Mouse (Mus musculus): Measurements from ENCODE around the gene Gmip. TPM values are rescaled to one million over a fixed set of nuclear protein-coding genes. Genes with fewer than 3 reads are reported as not detected.

Gene Gmip
- polyA plus RNA-seq, 1 experiment from 2014 or later, result 7.3 TPM

GRCm38 (mm10) chr8:69794901-69795300 lies 13.6 kb upstream of the Gmip start:
- 97% methylated on average over 6 of the region's 6 CpGs for WGBS
- Histone ChIP-seq H3K4me3 (ENCODE audit: control insufficient read depth in 1 of 2, insufficient read depth in 1 of 2, low read depth in 1 of 2, low read length in 2 of 2) (no peak overlapping the region), H3K4me2 (ENCODE audit: low read length) (no peak overlapping the region), H3K27ac (replicated peaks in 1 of 2; ENCODE audit: control insufficient read depth in 1 of 2, insufficient read depth in 1 of 2, low read depth in 2 of 2, low read length in 2 of 2) (no peak overlapping the region), H3K36me3 (ENCODE audit: control insufficient read depth, insufficient read depth, low read length) (peaks cover 66% of the 10 kb centered on the region), H3K9ac (ENCODE audit: low read length) (no peak overlapping the region), H3K27me3 (ENCODE audit: control insufficient read depth, insufficient read depth, low read length) (no peaks in the 10 kb centered on the region), H3K9me3 (ENCODE audit: control insufficient read depth, low read length) (no peaks in the 10 kb centered on the region), H3K4me1 (ENCODE audit: control insufficient read depth in 2 of 2, insufficient read depth in 2 of 2, low read length in 2 of 2) (peaks cover 4 to 17% of the 10 kb centered on the region in 2 experiments; a peak in 3 of 4 replicates)
- ATAC-seq (ENCODE audit: insufficient number of reproducible peaks, insufficient read depth, low FRiP score, low read depth), result no peak

- no peaks in the 10 kb centered on the region for H3K9me3 ChIP-seq (ENCODE audit: control insufficient read depth, low read length)
- H3K27ac ChIP-seq (replicated peaks in 1 of 2; ENCODE audit: control insufficient read depth in 1 of 2, insufficient read depth in 1 of 2, low read depth in 2 of 2, low read length in 2 of 2), result no peak overlapping the region
- H3K9ac ChIP-seq (ENCODE audit: low read length), result no peak overlapping the region
- H3K4me3 ChIP-seq (ENCODE audit: control insufficient read depth in 1 of 2, insufficient read depth in 1 of 2, low read depth in 1 of 2, low read length in 2 of 2), result no peak overlapping the region
- 94% methylated on average over 16 of the region's 16 CpGs for WGBS
- no peak for ATAC-seq (ENCODE audit: insufficient number of reproducible peaks, insufficient read depth, low FRiP score, low read depth)
- no peak overlapping the region for H3K4me2 ChIP-seq (ENCODE audit: low read length)
- no peaks in the 10 kb centered on the region for H3K27me3 ChIP-seq (ENCODE audit: control insufficient read depth, insufficient read depth, low read length)
- H3K36me3 ChIP-seq (ENCODE audit: control insufficient read depth, insufficient read depth, low read length), result peaks cover 86% of the 10 kb centered on the region
- peaks cover 2 to 13% of the 10 kb centered on the region in 2 experiments; a peak in 2 of 4 replicates for H3K4me1 ChIP-seq (ENCODE audit: control insufficient read depth in 2 of 2, insufficient read depth in 2 of 2, low read length in 2 of 2)
These were observed 11.6 kb upstream of the Gmip start for GRCm38 (mm10) chr8:69796721-69797345.

- H3K27me3 ChIP-seq (ENCODE audit: control insufficient read depth, insufficient read depth, low read length), result no peaks in the 10 kb centered on the region
- H3K4me3 ChIP-seq (ENCODE audit: control insufficient read depth in 1 of 2, insufficient read depth in 1 of 2, low read depth in 1 of 2, low read length in 2 of 2), result no peak overlapping the region
- 95% methylated on average over 10 of the region's 10 CpGs for WGBS
- ATAC-seq (ENCODE audit: insufficient number of reproducible peaks, insufficient read depth, low FRiP score, low read depth), result no peak
- H3K36me3 ChIP-seq (ENCODE audit: control insufficient read depth, insufficient read depth, low read length), result peaks cover 94% of the 10 kb centered on the region
- H3K4me1 ChIP-seq (ENCODE audit: control insufficient read depth in 2 of 2, insufficient read depth in 2 of 2, low read length in 2 of 2), result peaks cover 0 to 5% of the 10 kb centered on the region in 2 experiments; a peak in 1 of 4 replicates
- H3K9me3 ChIP-seq (ENCODE audit: control insufficient read depth, low read length), result no peaks in the 10 kb centered on the region
- H3K27ac ChIP-seq (replicated peaks in 1 of 2; ENCODE audit: control insufficient read depth in 1 of 2, insufficient read depth in 1 of 2, low read depth in 2 of 2, low read length in 2 of 2), result no peak overlapping the region
- H3K4me2 ChIP-seq (ENCODE audit: low read length), result no peak overlapping the region
- no peak overlapping the region for H3K9ac ChIP-seq (ENCODE audit: low read length)
These were observed 10.8 kb upstream of the Gmip start for GRCm38 (mm10) chr8:69797661-69798060.

- Histone ChIP-seq H3K9me3 (ENCODE audit: control insufficient read depth, low read length) (no peaks in the 10 kb centered on the region), H3K4me1 (ENCODE audit: control insufficient read depth in 2 of 2, insufficient read depth in 2 of 2, low read length in 2 of 2) (no peaks in the 10 kb centered on the region), H3K9ac (ENCODE audit: low read length) (no peak overlapping the region), H3K4me2 (ENCODE audit: low read length) (no peak overlapping the region), H3K4me3 (ENCODE audit: control insufficient read depth in 1 of 2, insufficient read depth in 1 of 2, low read depth in 1 of 2, low read length in 2 of 2) (no peak overlapping the region), H3K27me3 (ENCODE audit: control insufficient read depth, insufficient read depth, low read length) (no peaks in the 10 kb centered on the region), H3K27ac (replicated peaks in 1 of 2; ENCODE audit: control insufficient read depth in 1 of 2, insufficient read depth in 1 of 2, low read depth in 2 of 2, low read length in 2 of 2) (no peak overlapping the region), H3K36me3 (ENCODE audit: control insufficient read depth, insufficient read depth, low read length) (peaks cover 100% of the 10 kb centered on the region)
- no peak for ATAC-seq (ENCODE audit: insufficient number of reproducible peaks, insufficient read depth, low FRiP score, low read depth)
- 90% methylated on average over 8 of the region's 8 CpGs for WGBS
These were observed 9.2 kb upstream of the Gmip start for GRCm38 (mm10) chr8:69799261-69799660.

GRCm38 (mm10) chr8:69799946-69800345 lies 8.5 kb upstream of the Gmip start:
- no peaks in the 10 kb centered on the region for H3K27me3 ChIP-seq (ENCODE audit: control insufficient read depth, insufficient read depth, low read length)
- no peaks in the 10 kb centered on the region for H3K4me1 ChIP-seq (ENCODE audit: control insufficient read depth in 2 of 2, insufficient read depth in 2 of 2, low read length in 2 of 2)
- 92% methylated on average over 5 of the region's 5 CpGs for WGBS
- no peak overlapping the region for H3K9ac ChIP-seq (ENCODE audit: low read length)
- H3K9me3 ChIP-seq (ENCODE audit: control insufficient read depth, low read length), result no peaks in the 10 kb centered on the region
- H3K4me3 ChIP-seq (ENCODE audit: control insufficient read depth in 1 of 2, insufficient read depth in 1 of 2, low read depth in 1 of 2, low read length in 2 of 2), result no peak overlapping the region
- H3K36me3 ChIP-seq (ENCODE audit: control insufficient read depth, insufficient read depth, low read length), result peaks cover 99% of the 10 kb centered on the region
- no peak overlapping the region for H3K4me2 ChIP-seq (ENCODE audit: low read length)
- ATAC-seq (ENCODE audit: insufficient number of reproducible peaks, insufficient read depth, low FRiP score, low read depth), result no peak
- H3K27ac ChIP-seq (replicated peaks in 1 of 2; ENCODE audit: control insufficient read depth in 1 of 2, insufficient read depth in 1 of 2, low read depth in 2 of 2, low read length in 2 of 2), result no peak overlapping the region

GRCm38 (mm10) chr8:69801796-69802195 lies 6.7 kb upstream of the Gmip start:
- WGBS, result 95% methylated on average over 4 of the region's 4 CpGs
- H3K27me3 ChIP-seq (ENCODE audit: control insufficient read depth, insufficient read depth, low read length), result no peaks in the 10 kb centered on the region
- no peak overlapping the region for H3K27ac ChIP-seq (replicated peaks in 1 of 2; ENCODE audit: control insufficient read depth in 1 of 2, insufficient read depth in 1 of 2, low read depth in 2 of 2, low read length in 2 of 2)
- no peaks in the 10 kb centered on the region for H3K4me1 ChIP-seq (ENCODE audit: control insufficient read depth in 2 of 2, insufficient read depth in 2 of 2, low read length in 2 of 2)
- H3K9ac ChIP-seq (ENCODE audit: low read length), result no peak overlapping the region
- no peak overlapping the region for H3K4me3 ChIP-seq (ENCODE audit: control insufficient read depth in 1 of 2, insufficient read depth in 1 of 2, low read depth in 1 of 2, low read length in 2 of 2)
- ATAC-seq (ENCODE audit: insufficient number of reproducible peaks, insufficient read depth, low FRiP score, low read depth), result no peak
- H3K36me3 ChIP-seq (ENCODE audit: control insufficient read depth, insufficient read depth, low read length), result peaks cover 99% of the 10 kb centered on the region
- H3K4me2 ChIP-seq (ENCODE audit: low read length), result no peak overlapping the region
- no peaks in the 10 kb centered on the region for H3K9me3 ChIP-seq (ENCODE audit: control insufficient read depth, low read length)

GRCm38 (mm10) chr8:69802216-69802615 lies 6.3 kb upstream of the Gmip start:
- Histone ChIP-seq H3K4me1 (ENCODE audit: control insufficient read depth in 2 of 2, insufficient read depth in 2 of 2, low read length in 2 of 2) (no peaks in the 10 kb centered on the region), H3K9ac (ENCODE audit: low read length) (no peak overlapping the region), H3K4me2 (ENCODE audit: low read length) (no peak overlapping the region), H3K9me3 (ENCODE audit: control insufficient read depth, low read length) (no peaks in the 10 kb centered on the region), H3K27ac (replicated peaks in 1 of 2; ENCODE audit: control insufficient read depth in 1 of 2, insufficient read depth in 1 of 2, low read depth in 2 of 2, low read length in 2 of 2) (no peak overlapping the region), H3K27me3 (ENCODE audit: control insufficient read depth, insufficient read depth, low read length) (no peaks in the 10 kb centered on the region), H3K36me3 (ENCODE audit: control insufficient read depth, insufficient read depth, low read length) (peaks cover 99% of the 10 kb centered on the region), H3K4me3 (ENCODE audit: control insufficient read depth in 1 of 2, insufficient read depth in 1 of 2, low read depth in 1 of 2, low read length in 2 of 2) (no peak overlapping the region)
- ATAC-seq (ENCODE audit: insufficient number of reproducible peaks, insufficient read depth, low FRiP score, low read depth), result no peak

- no peaks in the 10 kb centered on the region for H3K27me3 ChIP-seq (ENCODE audit: control insufficient read depth, insufficient read depth, low read length)
- no peak overlapping the region for H3K27ac ChIP-seq (replicated peaks in 1 of 2; ENCODE audit: control insufficient read depth in 1 of 2, insufficient read depth in 1 of 2, low read depth in 2 of 2, low read length in 2 of 2)
- H3K36me3 ChIP-seq (ENCODE audit: control insufficient read depth, insufficient read depth, low read length), result peaks cover 97% of the 10 kb centered on the region
- H3K4me3 ChIP-seq (ENCODE audit: control insufficient read depth in 1 of 2, insufficient read depth in 1 of 2, low read depth in 1 of 2, low read length in 2 of 2), result no peak overlapping the region
- H3K9ac ChIP-seq (ENCODE audit: low read length), result no peak overlapping the region
- H3K9me3 ChIP-seq (ENCODE audit: control insufficient read depth, low read length), result no peaks in the 10 kb centered on the region
- no peaks in the 10 kb centered on the region for H3K4me1 ChIP-seq (ENCODE audit: control insufficient read depth in 2 of 2, insufficient read depth in 2 of 2, low read length in 2 of 2)
- no peak overlapping the region for H3K4me2 ChIP-seq (ENCODE audit: low read length)
- 92% methylated on average over 7 of the region's 7 CpGs for WGBS
- ATAC-seq (ENCODE audit: insufficient number of reproducible peaks, insufficient read depth, low FRiP score, low read depth), result no peak
These were observed 5.1 kb upstream of the Gmip start for GRCm38 (mm10) chr8:69803366-69803765.
